Mouse (Mus musculus): ENCODE results near the gene Trmt10c. TPM values are rescaled to one million over a fixed set of nuclear protein-coding genes. Genes with fewer than 3 reads are reported as not detected.
"Not testable (repeated sequence)": the region's sequence is repeated elsewhere in the genome, so short reads cannot be mapped to it uniquely, and the experiment has no call there.

Gene Trmt10c
- polyA plus RNA-seq, 1 experiment from 2014 or later = 40.1 TPM

- no peak for DNase-seq (ENCODE audit: low spot score)
Measured at GRCm38 (mm10) chr16:56055911-56056310, 18.3 kb upstream of the Trmt10c start.

GRCm38 (mm10) chr16:56048038-56048437 is 10.4 kb upstream of the Trmt10c start, which contains the start of gene Senp7:
Gene Senp7, plus strand, starts transcription at chr16:56048338.
- DNase-seq (ENCODE audit: low spot score) = not testable (repeated sequence)

GRCm38 (mm10) chr16:56038090-56038489 is 471 bp upstream of the Trmt10c start:
- DNase-seq (ENCODE audit: low spot score) = no peak

- no peak for DNase-seq (ENCODE audit: low spot score)
Measured at GRCm38 (mm10) chr16:56036501-56036900, 1.1 kb downstream of the Trmt10c start.

GRCm38 (mm10) chr16:56034566-56034965 is 3.1 kb downstream of the Trmt10c start:
- no peak for DNase-seq (ENCODE audit: low spot score)

- DNase-seq (ENCODE audit: low spot score) = peak; percentile 97
Measured at GRCm38 (mm10) chr16:56029661-56030082, 7.9 kb downstream of the Trmt10c start, which contains the start of gene Pcnp. Gene Pcnp, minus strand, starts transcription at chr16:56029739.

GRCm38 (mm10) chr16:56028722-56029551 is 8.7 kb downstream of the Trmt10c start:
- peak; percentile 53 for DNase-seq (ENCODE audit: low spot score)

- no peak for DNase-seq (ENCODE audit: low spot score)
Measured at GRCm38 (mm10) chr16:56027854-56028629, 9.6 kb downstream of the Trmt10c start.

- no peak for DNase-seq (ENCODE audit: low spot score)
Measured at GRCm38 (mm10) chr16:56019660-56020059, 18.0 kb downstream of the Trmt10c start.

GRCm38 (mm10) chr16:56014076-56014475 is 23.5 kb downstream of the Trmt10c start:
- DNase-seq (ENCODE audit: low spot score) = no peak

- no peak for DNase-seq (ENCODE audit: low spot score)
Measured at GRCm38 (mm10) chr16:56012789-56013743, 24.6 kb downstream of the Trmt10c start.

GRCm38 (mm10) chr16:56008862-56009261 is 28.8 kb downstream of the Trmt10c start:
- no peak for DNase-seq (ENCODE audit: low spot score)

GRCm38 (mm10) chr16:56006798-56007197 is 30.8 kb downstream of the Trmt10c start:
- DNase-seq (ENCODE audit: low spot score) = no peak

- DNase-seq (ENCODE audit: low spot score) = no peak
Measured at GRCm38 (mm10) chr16:55994235-55994634, 43.4 kb downstream of the Trmt10c start.

GRCm38 (mm10) chr16:55990311-55990710 is 47.3 kb downstream of the Trmt10c start:
- DNase-seq (ENCODE audit: low spot score) = no peak

- no peak for DNase-seq (ENCODE audit: low spot score)
Measured at GRCm38 (mm10) chr16:55986001-55986400, 51.6 kb downstream of the Trmt10c start.

Small RNA genes lying within 50 kb of the gene (microRNA-seq; reads per million reads assigned to microRNA genes)
- gene Gm24047 (ENCODE audit: borderline number of aligned reads) = not detected

Other genes with a start within 250 kb of the Trmt10c start
- 6.0 and 6.3 TPM in 2 replicates for gene Nfkbiz, start 198.9 kb downstream of the Trmt10c start, polyA plus RNA-seq (2015; fragmentation: Nextera tagmentation; extraction: Ambion mirVana)
- 1.8 and 2.2 TPM in 2 replicates for gene Nxpe3, start 142.5 kb downstream of the Trmt10c start, polyA plus RNA-seq (2015; fragmentation: Nextera tagmentation; extraction: Ambion mirVana)
- 46.4 and 52.7 TPM in 2 replicates for gene Cep97, start 103.0 kb downstream of the Trmt10c start, polyA plus RNA-seq (2015; fragmentation: Nextera tagmentation; extraction: Ambion mirVana)
- gene Rpl24, start 71.5 kb downstream of the Trmt10c start, polyA plus RNA-seq (2015; fragmentation: Nextera tagmentation; extraction: Ambion mirVana) = 1,051 and 1,112 TPM in 2 replicates
- gene Zbtb11, start 63.9 kb downstream of the Trmt10c start, polyA plus RNA-seq (2015; fragmentation: Nextera tagmentation; extraction: Ambion mirVana) = 15.6 and 20.2 TPM in 2 replicates
- gene Pcnp, start 8.1 kb downstream of the Trmt10c start, polyA plus RNA-seq (2015; fragmentation: Nextera tagmentation; extraction: Ambion mirVana) = 159 and 168 TPM in 2 replicates
- 43.5 and 50.0 TPM in 2 replicates for gene Senp7, start 10.5 kb upstream of the Trmt10c start, polyA plus RNA-seq (2015; fragmentation: Nextera tagmentation; extraction: Ambion mirVana)
- gene Impg2, start 166.5 kb upstream of the Trmt10c start, polyA plus RNA-seq (2015; fragmentation: Nextera tagmentation; extraction: Ambion mirVana) = 0.25 and 0.37 TPM in 2 replicates

Data from thymus, postnatal 0 days (tissue).